Mouse (Mus musculus) CH12F3 (cell line): ENCODE data around the gene Il22ra1.

Experiments
- in situ Hi-C: fragments of 300-500 bp; cut with MboI; formaldehyde crosslinking; loops from 2 replicates; pipeline ENCODE4 v1.14.3; 2020; ENCODE audit warnings: low sequenced_read_pairs

Il22ra1 gene

DNA sequence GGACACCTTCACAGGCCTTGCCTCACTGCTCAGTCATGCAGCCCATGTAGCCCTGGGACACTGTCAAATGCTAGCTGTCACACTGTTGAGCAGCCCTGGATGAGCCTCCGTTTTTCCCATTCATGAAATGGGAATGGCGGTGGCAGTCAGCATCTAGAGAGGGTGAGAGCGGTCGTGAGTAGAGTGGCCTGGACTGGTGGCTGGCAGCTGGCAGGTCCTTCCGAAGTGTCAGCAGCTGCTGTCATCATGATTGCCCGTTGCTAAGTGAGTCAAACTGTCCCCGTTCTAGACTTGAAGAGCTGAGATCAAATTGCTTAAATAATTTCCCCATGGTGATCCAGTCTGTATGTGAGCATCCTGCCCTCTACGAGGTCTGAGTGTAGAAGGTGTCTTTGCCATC, 3.0 kb downstream of the Il22ra1 start:
- in situ Hi-C loops = no loop called here

DNA sequence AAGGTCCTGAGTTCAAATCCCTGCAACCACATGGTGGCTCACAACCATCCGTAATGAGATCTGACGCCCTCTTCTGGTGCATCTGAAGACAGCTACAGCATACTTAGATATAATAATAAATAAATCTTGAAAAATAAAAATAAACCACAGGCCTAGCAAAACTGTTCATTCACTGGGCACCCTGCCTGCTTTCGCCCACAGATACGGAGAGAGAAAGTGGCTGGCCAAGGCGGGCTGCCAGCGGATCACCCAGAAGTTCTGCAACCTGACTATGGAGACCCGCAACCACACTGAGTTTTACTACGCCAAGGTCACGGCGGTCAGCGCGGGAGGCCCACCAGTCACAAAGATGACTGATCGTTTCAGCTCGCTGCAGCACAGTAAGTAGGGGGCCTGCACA, 5.9 kb downstream of the Il22ra1 start:
- in situ Hi-C loops = no loop called here

DNA sequence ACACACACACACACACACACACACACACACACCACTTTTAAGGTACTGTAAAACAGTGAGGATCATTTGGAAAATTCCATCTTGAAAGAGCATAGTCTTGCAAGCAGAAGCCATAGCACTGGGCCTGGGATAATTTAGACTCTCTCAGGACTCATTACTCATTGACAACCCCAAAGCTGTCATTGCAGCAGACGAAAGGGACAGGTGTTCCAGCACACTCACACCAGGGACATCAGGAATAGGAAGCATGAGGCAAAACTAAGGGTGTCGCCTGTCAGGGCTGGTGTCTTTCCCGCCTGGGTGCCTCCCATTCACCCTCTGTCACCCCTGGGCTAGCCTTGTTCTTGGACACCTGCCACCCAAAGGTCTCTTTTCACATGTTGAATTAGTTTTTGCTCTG, 8.9 kb downstream of the Il22ra1 start:
- in situ Hi-C loops = no loop called here

DNA sequence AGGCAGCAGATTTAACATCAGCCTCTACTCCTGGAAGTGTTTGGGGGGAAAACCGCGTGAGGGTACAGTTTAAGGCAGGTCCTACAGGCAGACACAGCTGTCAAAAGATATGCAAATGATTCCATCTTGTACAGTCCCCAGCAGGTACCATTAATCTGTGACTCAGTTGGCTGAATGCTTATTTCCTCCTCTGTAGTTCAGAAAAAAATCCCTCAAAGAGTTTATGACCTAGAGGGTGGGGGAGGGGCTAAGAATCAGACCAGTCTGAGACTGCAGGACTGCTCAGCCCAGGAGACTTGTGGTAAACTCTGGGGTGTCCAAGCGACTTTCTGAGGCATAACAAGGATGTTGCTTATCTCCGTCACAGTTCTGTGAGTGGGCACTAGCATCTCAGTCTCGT, 10.3 kb downstream of the Il22ra1 start:
- in situ Hi-C loops = no loop called here

DNA sequence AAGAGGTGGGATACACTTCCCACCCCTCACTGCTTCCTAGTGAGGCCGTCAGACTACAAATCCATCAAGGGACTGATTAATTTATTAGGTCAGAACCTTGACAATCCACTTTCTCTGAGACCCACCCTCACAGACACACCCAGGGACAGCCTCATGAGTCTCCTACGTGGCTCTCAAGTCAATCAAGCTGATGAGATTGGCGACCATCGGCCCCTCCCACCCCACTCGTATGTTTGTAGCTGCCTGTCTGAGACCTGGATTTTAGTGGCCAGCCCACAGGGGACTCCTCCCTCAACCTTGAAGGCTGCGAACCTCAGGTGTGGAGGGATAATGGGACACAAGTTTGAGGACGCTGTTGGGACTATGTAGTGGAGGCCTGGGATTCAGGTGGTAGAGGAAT, 11.2 kb downstream of the Il22ra1 start:
- in situ Hi-C loops = no loop called here

DNA sequence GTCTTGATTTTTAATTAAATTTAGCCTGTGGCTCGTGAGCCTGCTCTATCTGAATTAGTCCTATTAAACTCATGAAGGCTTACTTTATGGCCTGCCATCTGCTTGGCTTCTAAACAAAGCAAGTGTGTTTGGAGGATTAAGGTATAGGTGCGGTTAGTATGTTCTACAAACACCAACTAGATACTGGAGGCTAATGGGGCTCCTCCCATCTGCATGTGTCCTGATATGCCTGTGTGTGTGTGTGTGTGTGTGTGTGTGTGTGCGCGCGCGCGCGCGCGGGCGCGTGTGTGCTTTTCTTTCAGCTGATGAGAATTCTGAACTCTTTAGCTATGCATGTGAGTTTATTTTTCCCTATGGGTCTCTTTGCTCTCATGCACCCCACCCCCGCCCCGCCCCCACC, 11.7 kb downstream of the Il22ra1 start:
- in situ Hi-C loops = no loop called here

DNA sequence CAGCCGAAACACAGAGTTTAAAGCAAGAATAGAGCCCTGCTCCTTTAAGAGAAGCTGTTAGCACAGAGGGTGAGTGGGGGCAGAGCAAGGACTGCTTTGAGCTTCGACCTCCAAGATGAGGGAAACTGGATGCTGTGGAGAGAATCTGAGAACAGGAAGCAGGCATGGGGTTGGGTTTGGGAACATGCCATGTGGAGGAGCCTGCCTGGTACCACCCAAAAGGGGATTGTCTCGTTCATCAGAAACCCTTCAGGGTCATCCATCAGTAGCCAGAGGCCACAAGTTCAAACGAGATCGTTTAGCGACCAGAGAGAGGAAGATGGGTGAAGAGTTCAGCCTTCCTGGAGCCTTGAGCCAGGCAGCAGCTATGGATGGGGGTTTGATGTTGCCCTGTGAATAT, 15.5 kb downstream of the Il22ra1 start:
- in situ Hi-C loops = no loop called here

DNA sequence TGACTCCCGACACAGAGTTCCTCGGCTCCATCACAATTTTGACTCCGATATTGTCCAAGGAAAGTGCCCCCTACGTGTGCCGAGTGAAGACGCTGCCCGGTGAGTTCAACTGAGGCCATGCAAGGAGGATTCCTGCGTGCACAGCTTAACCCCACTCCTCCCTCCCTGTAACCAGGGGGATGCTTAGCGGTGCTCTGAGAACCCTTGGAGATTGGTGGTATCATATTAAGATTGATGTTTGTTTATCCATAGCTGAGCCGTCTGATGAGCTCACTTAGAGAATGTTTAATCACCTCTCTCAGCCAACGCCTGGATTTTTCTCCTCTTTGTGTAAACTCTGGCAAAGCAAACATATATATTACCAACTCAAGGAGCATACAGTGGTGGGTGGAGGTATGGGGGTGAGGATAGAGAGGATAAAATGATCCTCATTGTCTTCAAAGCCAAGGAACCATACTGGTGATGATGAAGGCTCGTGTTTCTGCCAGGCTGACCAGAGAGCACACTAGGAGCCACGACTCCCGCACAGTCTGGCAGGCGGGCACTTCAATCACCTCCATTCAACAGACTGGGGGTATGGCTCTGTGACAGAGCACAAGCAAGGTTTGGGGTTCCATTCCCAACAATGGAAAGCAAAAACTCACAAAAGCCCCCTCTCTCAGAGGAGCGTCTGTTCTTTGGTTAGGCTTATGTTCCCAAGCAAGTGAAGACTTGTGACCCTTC, 16.9 kb downstream of the Il22ra1 start:
- in situ Hi-C loops = no loop called here

DNA sequence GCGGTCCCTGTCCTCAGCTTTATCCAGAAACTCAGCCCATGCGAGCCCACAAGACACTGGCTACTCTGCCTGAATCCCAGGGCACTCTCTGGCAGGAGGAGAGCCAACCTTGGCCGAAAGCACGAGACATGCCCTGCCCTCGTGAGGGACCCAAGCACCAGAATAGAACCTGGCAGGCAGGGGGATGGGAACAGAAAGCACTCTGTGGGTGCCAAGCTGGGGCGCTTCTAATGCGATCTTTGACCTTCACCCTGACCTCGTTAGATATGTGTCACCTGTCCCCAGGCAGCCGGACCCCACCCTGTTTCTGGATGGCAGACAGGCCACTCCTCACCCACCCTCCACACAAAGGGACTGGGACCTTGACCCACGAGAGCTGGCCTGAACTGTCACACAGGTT, 17.6 kb downstream of the Il22ra1 start:
- in situ Hi-C loops = no loop called here

DNA sequence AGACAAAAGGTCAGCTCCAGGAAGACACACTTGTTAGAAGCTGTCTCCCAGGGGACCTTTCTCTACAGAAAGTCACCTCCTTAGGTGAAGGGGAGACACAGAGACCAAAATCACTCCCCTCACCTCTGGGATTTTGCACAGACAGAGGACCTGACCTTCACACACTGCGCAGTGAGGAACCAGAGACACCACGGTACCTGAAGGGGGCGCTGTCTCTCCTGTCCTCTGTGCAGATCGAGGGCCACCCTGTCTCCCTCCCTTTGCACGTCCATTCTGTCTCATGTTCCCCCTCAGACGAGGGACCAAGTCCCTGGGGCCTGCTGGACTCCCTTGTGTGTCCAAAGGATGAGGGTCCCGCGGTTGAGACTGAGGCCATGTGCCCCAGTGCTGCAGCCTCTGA, 22.9 kb downstream of the Il22ra1 start:
- in situ Hi-C loops = no loop called here

DNA sequence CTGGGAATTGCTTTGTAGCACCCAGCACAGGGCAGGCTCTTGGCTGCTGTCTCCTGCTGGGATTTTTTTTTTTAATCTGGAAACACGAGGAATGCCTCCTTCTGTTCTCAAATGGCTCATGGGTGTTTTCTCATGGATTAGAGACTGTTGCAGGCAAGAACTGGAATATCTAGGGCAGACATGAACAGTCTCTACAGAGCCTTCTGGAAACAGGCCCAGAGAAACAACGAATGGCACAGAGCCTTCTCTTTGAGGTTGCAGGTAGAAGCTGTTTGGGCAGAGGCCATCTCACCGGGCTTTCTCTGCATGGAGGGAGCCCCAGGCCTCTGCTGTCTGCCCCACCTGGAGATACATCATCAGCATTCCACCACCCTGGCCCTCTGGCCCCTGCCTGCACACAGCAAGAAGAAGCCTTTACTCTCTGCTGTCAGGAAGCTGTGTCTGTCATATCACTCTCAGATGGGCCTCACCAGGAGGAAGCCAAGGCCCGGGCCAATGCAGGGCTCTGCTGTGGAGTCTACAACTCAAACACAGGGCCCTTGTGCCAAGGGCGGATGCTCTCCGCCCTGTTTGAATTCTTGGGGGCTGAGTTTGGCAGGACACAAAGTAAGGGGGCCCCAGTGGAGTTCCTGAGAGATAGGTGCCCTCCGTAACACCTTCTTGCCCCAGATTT, 24.3 kb downstream of the Il22ra1 start:
- in situ Hi-C loops = no loop called here

DNA sequence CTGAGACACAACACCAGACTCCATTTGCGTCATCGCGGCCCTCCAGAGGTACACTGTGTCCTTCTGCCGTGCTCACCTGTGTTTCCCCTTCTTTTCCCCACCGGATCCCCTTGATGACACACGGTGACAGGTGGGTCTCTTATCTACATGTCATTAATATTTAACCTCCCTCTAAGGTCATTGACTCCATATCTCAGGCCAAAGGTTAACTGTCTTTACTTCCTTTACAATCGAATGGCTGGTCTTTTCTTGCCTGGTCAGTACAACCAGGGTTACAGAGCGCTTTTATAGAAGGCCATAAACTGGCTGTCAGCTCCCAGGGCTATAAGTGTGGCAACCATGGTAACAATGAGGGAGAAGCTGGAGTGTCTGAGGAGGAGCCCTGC, 24.8 kb downstream of the Il22ra1 start:
- in situ Hi-C loops = no loop called here

DNA sequence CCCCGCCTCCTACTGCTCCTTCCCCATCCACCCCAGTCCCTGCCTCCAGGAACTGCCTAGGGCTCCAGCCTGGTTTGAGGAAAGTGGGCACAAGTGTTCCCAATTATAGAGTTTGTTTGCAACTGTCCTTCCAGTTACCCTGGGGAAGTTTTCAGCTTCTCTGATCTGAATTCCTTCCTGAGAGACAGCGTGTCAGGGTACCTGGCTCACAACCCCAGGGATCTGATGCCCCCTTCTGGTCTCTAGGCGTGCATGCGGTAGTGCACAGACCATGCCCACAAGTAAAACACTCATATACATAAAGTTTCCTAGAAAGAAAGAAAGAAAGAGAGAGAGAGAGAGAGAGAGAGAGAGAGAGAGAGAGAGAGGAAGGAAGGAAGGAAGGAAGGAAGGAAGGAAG, 30.4 kb downstream of the Il22ra1 start:
- in situ Hi-C loops = no loop called here

DNA sequence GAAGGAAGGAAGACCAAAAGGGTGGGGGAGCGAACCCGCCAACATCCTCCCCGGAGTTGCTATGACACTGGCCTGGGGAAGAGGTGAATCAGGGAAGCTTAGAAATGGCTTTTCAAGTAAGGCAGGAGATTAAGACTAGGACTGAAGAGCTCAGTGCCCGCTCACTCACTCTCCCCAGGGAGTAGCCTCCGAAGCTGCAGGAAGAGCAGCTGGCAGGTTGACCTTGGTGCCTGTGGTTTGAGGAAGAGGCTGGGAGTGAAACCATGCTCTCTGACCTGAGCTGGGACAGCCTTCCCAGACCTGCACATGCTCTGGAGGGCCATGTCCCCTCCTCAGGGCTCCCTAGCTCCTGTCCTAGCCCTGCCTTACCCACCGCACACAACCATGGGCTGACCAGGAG, 30.9 kb downstream of the Il22ra1 start:
- in situ Hi-C loops = no loop called here

DNA sequence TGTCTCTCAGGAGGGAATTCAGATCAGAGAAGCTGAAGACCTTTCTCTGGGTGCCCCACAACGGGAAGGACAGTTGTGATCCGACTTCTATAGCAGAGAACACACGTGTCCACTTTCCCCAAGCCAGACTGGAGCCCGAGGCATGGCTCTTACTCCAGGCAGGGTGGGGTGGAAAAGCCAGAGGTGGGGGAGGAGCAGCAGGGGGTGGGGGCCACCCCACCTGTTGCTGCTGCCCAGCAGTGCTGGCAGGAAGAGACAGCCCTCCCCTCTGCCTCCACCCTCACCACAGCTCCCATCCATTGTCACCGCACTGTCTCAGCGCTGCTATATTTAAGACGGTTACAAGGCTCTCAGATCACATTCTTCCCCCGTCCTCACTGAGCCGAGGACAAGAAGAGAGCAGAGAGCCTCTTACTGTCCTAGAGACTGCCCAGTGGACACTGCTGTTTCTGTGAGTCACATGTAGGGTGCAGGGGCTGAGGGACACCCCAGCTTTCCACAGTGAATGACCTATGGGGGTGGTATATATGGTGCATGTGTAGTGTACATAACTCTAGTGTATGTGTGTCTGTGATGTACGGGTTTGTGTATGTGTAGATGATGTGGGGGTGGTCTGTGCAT, 31.5 kb downstream of the Il22ra1 start, which contains the start of gene Myom3:
Gene Myom3 (plus strand): TSS at position 360 of the 621 bp plus-strand sequence.
- in situ Hi-C loops = no loop called here

DNA sequence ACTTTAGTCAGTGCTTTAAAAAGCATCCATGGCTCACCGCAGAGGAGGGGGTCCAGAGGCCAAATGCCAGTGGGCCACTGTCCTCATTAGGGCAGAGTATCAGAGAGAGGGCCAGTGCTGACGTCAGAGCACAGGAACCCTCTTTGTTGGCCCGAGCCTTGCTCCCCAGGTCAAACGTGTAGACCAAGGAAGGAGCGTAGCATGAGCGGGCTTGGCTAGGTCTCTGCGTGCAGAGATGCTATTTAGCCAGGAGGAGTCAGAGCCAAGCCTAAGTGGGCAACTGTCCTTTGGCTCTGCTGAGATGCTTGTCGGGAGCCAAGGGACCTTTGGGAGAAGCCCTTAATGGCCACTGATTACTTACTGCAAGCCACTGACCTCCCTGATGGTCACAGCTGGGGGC, 33.1 kb downstream of the Il22ra1 start:
- in situ Hi-C loops = no loop called here

DNA sequence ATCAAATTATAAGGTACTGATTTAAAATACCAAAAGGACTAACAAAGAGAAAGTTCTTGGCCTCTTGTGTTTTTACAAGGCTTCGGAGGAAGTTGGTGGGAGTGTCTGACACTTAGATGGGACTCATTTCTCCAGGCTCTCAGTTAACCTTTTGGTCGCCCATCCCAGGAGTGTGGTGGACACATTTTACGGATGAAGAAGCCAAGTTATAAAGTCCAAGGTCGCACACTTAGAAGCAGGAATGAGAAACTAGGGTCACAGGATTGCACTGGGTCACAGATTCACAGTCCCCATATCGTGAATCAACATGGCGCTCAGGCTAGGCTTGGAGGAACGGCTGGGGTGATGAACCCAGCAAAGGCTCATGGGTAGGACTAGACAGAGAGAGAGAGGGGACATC, 33.6 kb downstream of the Il22ra1 start:
- in situ Hi-C loops = no loop called here

DNA sequence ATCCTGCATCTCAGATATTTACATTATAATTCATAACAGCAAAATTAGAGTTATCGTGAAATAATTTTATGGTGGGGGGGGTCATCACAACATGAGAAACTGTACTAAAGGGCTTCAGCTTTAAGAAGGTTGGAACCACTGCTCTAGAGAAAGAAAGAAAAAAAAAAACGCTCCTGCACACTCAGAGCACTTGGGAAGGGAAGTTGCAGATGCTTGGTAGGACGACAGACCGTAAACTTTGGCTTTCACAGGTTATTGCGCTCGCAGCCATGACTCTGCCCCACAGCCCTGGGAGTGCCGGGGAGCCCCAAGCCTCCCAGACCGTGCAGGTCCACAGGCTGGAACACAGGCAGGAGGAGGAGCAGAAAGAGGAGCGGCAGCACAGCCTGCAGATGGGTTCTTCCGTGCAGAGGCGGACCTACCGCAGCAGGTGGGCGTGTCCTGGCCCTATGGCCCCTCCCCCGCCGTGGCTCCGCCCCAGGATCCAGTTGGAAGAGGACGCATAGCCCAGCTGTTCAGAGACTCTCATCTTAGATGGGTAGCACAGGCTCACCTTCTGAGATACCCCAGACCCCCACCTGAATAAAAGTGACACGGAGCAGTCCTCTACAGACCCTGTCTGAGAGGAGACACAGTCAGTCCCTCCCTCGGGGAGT, 34.4 kb downstream of the Il22ra1 start:
- in situ Hi-C loops = no loop called here

DNA sequence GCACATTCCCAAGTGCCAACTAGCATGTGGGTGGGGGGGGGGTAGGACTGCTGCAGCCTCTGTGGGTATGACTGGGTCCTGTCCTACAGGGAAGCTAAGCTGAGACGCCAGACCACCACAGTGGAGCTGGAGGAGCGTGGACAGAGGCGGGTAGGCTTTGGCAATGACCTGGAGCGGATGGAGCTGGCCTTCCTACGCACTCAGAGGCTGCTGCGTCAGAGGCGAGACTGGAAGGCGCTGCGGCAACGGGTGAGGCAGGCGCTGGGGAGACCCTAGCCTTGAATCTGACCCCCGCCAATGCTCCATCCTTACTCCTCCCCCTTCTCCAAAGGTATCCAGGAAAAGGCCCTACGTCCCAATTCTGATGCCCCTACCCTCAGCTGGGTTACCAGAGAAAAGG, 36.7 kb downstream of the Il22ra1 start:
- in situ Hi-C loops = no loop called here

DNA sequence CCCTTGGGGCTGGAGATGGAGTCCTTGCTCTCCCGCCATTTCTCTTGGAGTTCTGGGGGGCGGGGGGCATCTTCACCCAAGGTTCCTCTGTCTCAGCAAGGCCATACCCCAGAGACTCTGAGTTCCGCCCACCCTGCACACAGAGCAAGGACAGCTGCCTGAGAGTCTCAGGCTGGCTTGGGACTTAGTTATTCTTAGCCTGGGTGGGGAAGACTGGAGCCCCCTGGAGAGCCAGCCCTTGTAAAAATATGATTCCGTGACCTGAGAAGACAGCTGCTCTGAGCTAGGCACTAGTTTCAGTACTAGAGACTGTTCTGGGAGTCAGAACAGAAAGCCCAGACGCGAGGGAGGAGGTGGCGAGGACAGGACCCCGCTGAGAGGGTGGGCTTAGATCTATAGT, 37.7 kb downstream of the Il22ra1 start:
- in situ Hi-C loops = no loop called here

DNA sequence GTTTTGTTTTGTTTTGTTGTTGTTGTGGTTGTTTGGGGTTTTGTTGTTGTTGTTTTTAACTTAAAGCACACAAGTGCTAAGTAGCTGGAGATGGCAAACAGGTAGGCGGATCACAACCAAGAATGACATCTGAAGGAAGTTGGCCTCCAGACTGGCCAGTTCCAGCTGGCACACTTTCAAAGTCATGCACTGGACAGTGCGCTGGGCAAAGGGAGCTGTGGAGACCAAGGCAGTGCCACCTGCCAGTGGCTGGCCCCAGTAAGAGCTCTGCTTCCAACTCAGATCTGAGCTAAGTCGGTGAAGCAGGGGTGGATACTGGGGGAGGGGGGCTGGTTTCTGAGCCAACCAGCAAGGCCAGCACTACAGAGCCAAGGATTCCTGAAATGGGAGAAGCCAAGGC, 39.0 kb downstream of the Il22ra1 start:
- in situ Hi-C loops = no loop called here
